Mouse (Mus musculus): ENCODE data around the gene Foxj1.
A peak's percentile ranks its signal among the peaks of the same experiment; 100 is the strongest.
"Not testable (repeated sequence)": the region's sequence is repeated elsewhere in the genome, so short reads cannot be mapped to it uniquely, and the experiment has no call there.

The Foxj1 gene

DNA sequence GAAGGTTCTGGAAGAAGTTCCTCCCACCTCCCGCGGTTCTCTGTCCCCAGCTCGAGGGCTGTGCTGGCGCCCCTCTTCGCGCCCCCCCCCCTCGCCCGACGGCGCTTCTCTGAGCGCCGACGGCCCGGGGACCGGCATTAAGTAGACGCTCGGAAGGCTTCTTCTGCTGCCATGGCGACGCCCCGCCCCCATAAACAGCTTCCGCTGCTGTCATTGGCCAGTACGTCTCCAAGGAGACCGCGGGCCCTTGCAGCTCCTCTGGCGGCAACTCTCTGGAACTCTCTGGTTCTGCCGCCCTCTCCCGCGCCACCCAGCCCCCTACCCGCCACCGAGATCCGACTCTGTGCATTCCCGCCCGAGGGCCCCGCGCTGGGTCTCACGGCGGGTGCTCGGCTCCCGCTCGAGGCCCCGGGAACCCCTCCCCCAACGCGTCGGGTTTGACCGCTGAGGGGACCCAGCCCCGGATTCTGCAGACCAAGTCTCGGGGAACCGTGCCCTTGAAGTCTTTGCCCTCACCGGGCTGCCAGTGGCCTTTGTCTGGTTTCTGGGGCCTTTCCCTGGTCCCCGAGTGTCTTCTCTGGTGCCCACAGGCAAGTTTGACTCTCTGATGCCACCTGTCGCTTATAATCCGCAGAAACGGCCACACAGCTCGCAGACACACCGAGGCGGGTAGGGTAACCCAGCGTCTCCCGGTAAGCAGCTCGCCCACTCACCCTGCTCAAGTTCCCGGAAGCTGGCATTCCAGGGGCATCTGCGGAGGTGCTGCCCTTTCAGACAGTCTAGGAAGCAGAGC is at the start of gene Foxj1:
Gene Foxj1 (minus strand): TSS at position 156 of the 793 bp plus-strand sequence.
- peak; percentile 91 for DNase-seq (ENCODE audit: low spot score)

- no peak for DNase-seq (ENCODE audit: low spot score)
Observed at GRCm38 (mm10) chr11:116384171-116384570, 49.0 kb upstream of the Foxj1 start.

GRCm38 (mm10) chr11:116383070-116383469 is 47.9 kb upstream of the Foxj1 start:
- not testable (repeated sequence) for DNase-seq (ENCODE audit: low spot score)

DNA sequence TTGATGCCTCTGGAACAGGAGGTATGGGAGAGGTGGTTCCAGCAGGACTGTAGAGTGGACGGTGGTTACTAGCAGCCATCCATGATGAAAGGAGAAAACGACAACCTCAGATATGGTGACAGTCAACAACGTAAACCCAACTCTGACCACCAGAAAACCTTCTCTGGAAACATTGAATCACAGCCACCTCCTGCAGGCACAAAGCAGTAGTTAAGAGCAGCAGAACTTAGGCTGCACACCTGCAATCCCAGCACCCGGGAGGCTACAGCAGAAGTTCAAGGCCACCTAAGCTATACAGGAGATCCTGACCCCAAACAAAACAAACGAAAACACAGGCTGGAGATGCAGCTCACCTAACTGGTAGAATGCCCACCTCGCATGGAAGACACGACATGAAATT is 45.6 kb upstream of the Foxj1 start:
- DNase-seq (ENCODE audit: low spot score): no peak

GRCm38 (mm10) chr11:116379530-116379929 is 44.3 kb upstream of the Foxj1 start:
- DNase-seq (ENCODE audit: low spot score): no peak

GRCm38 (mm10) chr11:116376945-116377661 is 41.9 kb upstream of the Foxj1 start:
- DNase-seq (ENCODE audit: low spot score): no peak

DNA sequence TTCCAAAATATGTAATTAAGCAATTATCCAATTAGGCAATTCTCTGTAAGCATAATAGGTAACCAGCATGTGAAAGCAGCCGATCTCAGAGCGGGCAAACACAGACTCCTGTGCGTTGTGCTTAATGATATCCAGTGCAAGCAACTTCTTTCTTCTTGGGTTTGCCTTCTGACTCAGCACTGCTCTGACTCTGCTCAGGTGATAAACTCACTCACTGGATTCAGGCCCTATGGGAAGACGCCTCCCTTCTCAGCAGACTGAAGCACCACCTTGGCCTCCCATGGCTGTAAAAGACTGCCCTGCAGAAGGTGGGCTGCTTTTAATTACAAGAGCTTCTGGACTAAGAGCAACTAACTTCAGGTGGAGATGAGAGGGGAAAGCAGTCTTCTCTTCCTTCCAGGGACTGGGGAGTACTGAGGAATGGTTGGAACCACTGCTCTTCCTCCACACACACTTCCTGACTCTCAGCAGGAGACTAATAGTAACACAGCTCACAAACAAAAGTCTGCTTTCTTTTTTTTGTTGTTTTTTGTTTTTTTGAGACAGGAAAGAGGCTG is 36.8 kb upstream of the Foxj1 start:
- no peak for DNase-seq (ENCODE audit: low spot score)

GRCm38 (mm10) chr11:116369633-116370032 is 34.4 kb upstream of the Foxj1 start:
- no peak for DNase-seq (ENCODE audit: low spot score)

DNA sequence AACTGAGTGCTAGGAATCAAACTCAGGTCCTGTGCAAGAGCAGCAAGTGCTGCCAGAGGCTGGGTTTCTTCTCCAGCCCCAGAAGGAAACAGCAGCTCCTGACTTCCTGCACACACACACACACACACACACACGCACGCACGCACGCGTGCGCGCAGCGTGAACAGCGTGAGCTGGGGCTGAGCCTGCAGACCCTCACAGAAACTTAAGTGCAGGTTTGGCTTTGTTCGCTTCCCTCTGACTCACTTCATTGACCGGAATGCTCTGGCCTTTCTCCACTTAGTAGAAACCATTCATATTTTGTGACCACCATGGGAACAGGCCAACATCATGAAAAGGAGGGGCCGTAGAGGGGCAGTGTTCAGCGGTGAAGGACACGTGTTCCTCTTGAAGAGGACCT is 33.9 kb upstream of the Foxj1 start:
- DNase-seq (ENCODE audit: low spot score): no peak

GRCm38 (mm10) chr11:116368116-116368515 is 32.9 kb upstream of the Foxj1 start:
- DNase-seq (ENCODE audit: low spot score): peak; percentile 55

GRCm38 (mm10) chr11:116366647-116367046 is 31.4 kb upstream of the Foxj1 start:
- no peak for DNase-seq (ENCODE audit: low spot score)

DNA sequence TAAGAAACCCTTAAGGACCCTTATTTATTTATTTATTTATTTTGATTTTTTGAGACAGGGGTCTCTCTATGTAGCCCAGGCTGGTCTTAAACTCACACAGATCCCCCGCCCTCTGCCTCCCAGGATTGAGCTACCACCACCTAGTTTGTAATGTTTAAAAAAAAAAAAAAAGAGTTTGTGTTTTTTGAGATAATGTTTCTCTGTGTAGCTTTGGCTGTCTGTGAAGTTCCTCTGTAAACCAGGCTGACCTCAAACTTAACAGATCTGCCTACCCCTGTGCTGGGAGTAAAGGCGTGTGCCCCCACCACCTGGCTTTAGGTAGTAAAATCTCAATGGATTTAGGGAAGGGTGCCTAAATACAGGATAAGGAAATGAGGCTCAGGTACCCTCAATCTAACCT is 30.9 kb upstream of the Foxj1 start:
- no peak for DNase-seq (ENCODE audit: low spot score)

- DNase-seq (ENCODE audit: low spot score): no peak
Observed at GRCm38 (mm10) chr11:116365432-116365831, 30.2 kb upstream of the Foxj1 start.

- DNase-seq (ENCODE audit: low spot score): no peak
Observed at GRCm38 (mm10) chr11:116362015-116362414, 26.8 kb upstream of the Foxj1 start.

GRCm38 (mm10) chr11:116360915-116361314 is 25.7 kb upstream of the Foxj1 start:
- DNase-seq (ENCODE audit: low spot score): not testable (repeated sequence)

DNA sequence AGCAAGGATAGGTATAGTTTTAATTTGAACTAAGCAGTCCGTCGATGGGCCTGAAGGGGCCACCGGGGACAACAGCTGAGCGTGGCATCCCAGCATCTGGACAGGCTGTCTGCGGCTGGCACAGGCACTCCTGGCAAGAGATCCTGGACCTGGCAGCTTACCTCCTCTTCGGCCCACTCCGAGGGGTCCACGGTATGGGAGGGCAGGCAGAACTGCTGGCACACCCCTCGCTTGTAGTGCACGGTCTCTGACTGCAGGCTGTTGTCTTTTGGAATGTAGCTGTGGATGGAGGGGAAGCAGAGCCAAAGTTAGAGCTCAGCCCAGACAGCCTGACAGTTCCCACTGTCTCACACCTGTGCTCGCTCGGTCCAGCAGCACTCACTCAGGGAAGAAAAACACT is 24.5 kb upstream of the Foxj1 start:
- DNase-seq (ENCODE audit: low spot score): no peak

GRCm38 (mm10) chr11:116358926-116359637 is 23.9 kb upstream of the Foxj1 start:
- no peak for DNase-seq (ENCODE audit: low spot score)

DNA sequence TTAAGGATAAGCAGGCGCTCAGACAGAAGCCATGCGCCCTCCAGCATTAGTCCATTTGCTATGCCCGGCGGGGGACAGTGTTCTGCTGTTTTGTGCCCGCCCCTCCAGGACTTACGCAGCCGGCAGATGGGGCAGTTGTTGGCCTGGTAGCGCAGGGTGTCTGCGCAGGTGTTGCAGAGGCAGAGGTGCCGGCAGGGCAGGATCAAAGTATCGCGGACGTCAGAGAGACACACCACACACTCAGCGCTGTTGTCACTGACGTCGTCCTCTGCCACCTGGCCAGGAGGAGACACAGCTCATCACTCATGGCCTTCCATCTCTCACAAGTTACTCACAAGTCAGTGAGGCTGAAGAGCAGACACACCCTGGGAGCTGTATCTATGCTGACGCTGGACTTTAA is 19.3 kb upstream of the Foxj1 start:
- DNase-seq (ENCODE audit: low spot score): no peak

DNA sequence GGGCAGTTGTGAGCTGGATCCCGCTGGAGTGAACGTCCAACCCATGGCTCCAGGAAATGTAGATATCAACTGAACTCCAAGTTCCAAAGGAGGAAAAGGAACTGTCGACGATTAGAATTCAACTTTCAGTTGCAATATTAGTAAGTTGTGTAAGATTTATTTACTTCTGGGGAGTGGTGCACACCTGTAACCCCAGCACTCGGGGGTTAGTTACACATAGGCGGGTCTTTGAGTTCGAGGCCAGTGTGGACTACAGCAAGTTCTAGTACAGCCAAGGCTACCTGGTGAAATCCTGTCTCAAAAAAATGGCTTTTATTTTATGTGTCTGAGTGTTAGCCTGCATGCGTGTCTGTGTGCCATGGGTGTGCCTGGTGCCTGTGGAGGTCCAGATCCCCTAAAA is 18.3 kb upstream of the Foxj1 start:
- no peak for DNase-seq (ENCODE audit: low spot score)

GRCm38 (mm10) chr11:116351294-116351693 is 16.1 kb upstream of the Foxj1 start:
- DNase-seq (ENCODE audit: low spot score): no peak

DNA sequence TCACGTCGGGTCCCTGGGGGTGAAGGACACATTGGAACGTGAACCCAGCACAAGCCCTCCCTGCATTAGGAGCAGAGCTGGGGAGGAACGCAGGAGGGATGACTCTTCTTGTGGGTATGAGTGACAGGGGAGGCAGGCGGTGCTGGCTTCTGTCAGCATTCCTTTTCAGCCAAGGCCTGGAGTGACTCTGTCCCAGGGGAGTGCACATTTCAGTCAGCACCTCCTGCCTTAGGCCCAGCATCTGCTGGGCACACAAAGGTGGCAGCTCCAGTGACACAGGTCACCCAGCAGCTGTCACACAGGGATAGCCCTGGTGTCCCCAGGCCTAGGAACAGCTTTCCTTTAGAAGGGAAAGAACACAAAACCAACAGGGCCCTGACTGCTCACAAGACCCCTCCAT is 12.8 kb upstream of the Foxj1 start:
- DNase-seq (ENCODE audit: low spot score): no peak

DNA sequence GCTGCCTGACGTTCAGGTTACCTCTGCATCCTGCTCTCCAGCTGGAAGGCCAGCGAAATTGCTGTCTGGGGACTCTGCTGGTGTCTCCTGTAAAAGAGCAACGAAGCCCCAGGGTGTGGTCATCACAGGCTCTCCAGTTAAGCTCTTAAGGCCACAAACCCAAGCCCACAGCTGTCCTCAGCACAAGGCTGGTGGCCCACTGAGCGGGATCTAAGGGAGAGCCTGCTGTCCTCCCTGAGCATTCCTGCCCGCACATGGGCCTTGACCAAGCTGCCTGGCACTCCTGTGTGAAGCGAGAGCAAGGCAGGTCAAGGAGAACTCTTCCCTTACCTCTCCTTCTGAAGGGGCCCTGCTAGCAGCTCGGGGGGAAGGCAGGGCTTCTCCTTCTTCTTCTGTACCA is 11.8 kb upstream of the Foxj1 start:
- no peak for DNase-seq (ENCODE audit: low spot score)
